Mouse (Mus musculus): ENCODE results near the gene Itgad.

The Itgad gene

GRCm38 (mm10) chr7:128234796-128235195, 80.6 kb downstream of the Itgad start:
- TF ChIP-seq GATA4 (IDR thresholded peaks at IDR 0.05; ENCODE audit: insufficient replicate concordance, low read length), result no peak

GRCm38 (mm10) chr7:128235481-128235880, 81.3 kb downstream of the Itgad start:
- TF ChIP-seq GATA4 (IDR thresholded peaks at IDR 0.05; ENCODE audit: insufficient replicate concordance, low read length), result no peak

- TF ChIP-seq GATA4 (IDR thresholded peaks at IDR 0.05; ENCODE audit: insufficient replicate concordance, low read length), result no peak
These were observed 82.2 kb downstream of the Itgad start for GRCm38 (mm10) chr7:128236426-128236825.

- TF ChIP-seq GATA4 (IDR thresholded peaks at IDR 0.05; ENCODE audit: insufficient replicate concordance, low read length), result no peak; the same call in 1 of the 2 replicates
These were observed 82.8 kb downstream of the Itgad start, which contains the start of gene Armc5 for GRCm38 (mm10) chr7:128236856-128237592. Armc5 (plus strand) TSS chr7:128237342.

GRCm38 (mm10) chr7:128237593-128237926, 83.4 kb downstream of the Itgad start:
- TF ChIP-seq GATA4 (IDR thresholded peaks at IDR 0.05; ENCODE audit: insufficient replicate concordance, low read length), result no peak

GRCm38 (mm10) chr7:128237927-128238778, 84.0 kb downstream of the Itgad start, which contains the start of gene 9130023H24Rik:
9130023H24Rik (minus strand) TSS chr7:128238031.
- peak; percentile 81; the same call in 1 of the 2 replicates for TF ChIP-seq GATA4 (IDR thresholded peaks at IDR 0.05; ENCODE audit: insufficient replicate concordance, low read length)

GRCm38 (mm10) chr7:128238991-128239390, 84.8 kb downstream of the Itgad start:
- TF ChIP-seq GATA4 (IDR thresholded peaks at IDR 0.05; ENCODE audit: insufficient replicate concordance, low read length), result no peak

- TF ChIP-seq GATA4 (IDR thresholded peaks at IDR 0.05; ENCODE audit: insufficient replicate concordance, low read length), result no peak
These were observed 86.1 kb downstream of the Itgad start for GRCm38 (mm10) chr7:128240131-128240784.

- no peak for TF ChIP-seq GATA4 (IDR thresholded peaks at IDR 0.05; ENCODE audit: insufficient replicate concordance, low read length)
These were observed 88.2 kb downstream of the Itgad start for GRCm38 (mm10) chr7:128242331-128242730.

- TF ChIP-seq GATA4 (IDR thresholded peaks at IDR 0.05; ENCODE audit: insufficient replicate concordance, low read length), result no peak
These were observed 89.7 kb downstream of the Itgad start for GRCm38 (mm10) chr7:128243921-128244320.

GRCm38 (mm10) chr7:128244410-128245025, 90.3 kb downstream of the Itgad start:
- TF ChIP-seq GATA4 (IDR thresholded peaks at IDR 0.05; ENCODE audit: insufficient replicate concordance, low read length), result no peak

GRCm38 (mm10) chr7:128245547-128245946, 91.4 kb downstream of the Itgad start:
- TF ChIP-seq GATA4 (IDR thresholded peaks at IDR 0.05; ENCODE audit: insufficient replicate concordance, low read length), result no peak

GRCm38 (mm10) chr7:128246496-128247391, 92.6 kb downstream of the Itgad start, which contains the start of gene Tgfb1i1:
Tgfb1i1 (plus strand) TSS chr7:128246812.
- no peak for TF ChIP-seq GATA4 (IDR thresholded peaks at IDR 0.05; ENCODE audit: insufficient replicate concordance, low read length)

GRCm38 (mm10) chr7:128247443-128247842, 93.3 kb downstream of the Itgad start:
- no peak for TF ChIP-seq GATA4 (IDR thresholded peaks at IDR 0.05; ENCODE audit: insufficient replicate concordance, low read length)

All from liver, adult (tissue).